Mouse (Mus musculus) MEL (cell line): ENCODE results near the gene Dock9. TPM values are rescaled to one million over a fixed set of nuclear protein-coding genes. Genes with fewer than 3 reads are reported as not detected.

Experiments used
- DNase-seq: peaks from one replicate; pipeline ENCODE4 v3.0.0; 2011; ENCODE audit warnings: low read depth, low spot score
- H3K27ac ChIP-seq: 2 replicates; pipeline ENCODE4 v1.5.1; 2012; ENCODE audit warnings: low read depth, mild to moderate bottlenecking, control low read depth, low read length, moderate library complexity; ENCODE audit not compliant: control insufficient read depth
- H3K27me3 ChIP-seq, 2 experiments: fragments of 150-350 bp in 1 of 2; sonication (generic) in 1 of 2; 2 replicates each; pipeline ENCODE4 v1.6.1; 2012; ENCODE audit warnings: low read length in 2 of 2, mild to moderate bottlenecking in 2 of 2, improper control_type of control experiment in 1 of 2, moderate library complexity in 1 of 2; ENCODE audit not compliant: insufficient read depth in 2 of 2, control insufficient read depth in 1 of 2
- H3K36me3 ChIP-seq, 2 experiments: 2 replicates each; pipeline ENCODE4 v1.6.1; 2012 to 2014; ENCODE audit warnings: low read length in 2 of 2, improper control_type of control experiment in 1 of 2, inconsistent platforms in 1 of 2, mild to moderate bottlenecking in 1 of 2; ENCODE audit not compliant: insufficient read depth in 2 of 2, control insufficient read depth in 1 of 2
- H3K4me1 ChIP-seq, 2 experiments: fragments of 150-350 bp in 1 of 2; sonication (generic) in 1 of 2; 2 replicates each; pipeline ENCODE4 v1.6.1; 2012; ENCODE audit warnings: low read length in 2 of 2, improper control_type of control experiment in 1 of 2, mild to moderate bottlenecking in 1 of 2; ENCODE audit not compliant: insufficient read depth in 2 of 2, control insufficient read depth in 1 of 2
- H3K4me3 ChIP-seq, 2 experiments: fragments of 150-350 bp in 1 of 2; sonication (generic) in 1 of 2; 2 replicates each; pipeline ENCODE4 v1.5.1; 2012; ENCODE audit warnings: low read depth in 2 of 2, low read length in 2 of 2, mild to moderate bottlenecking in 2 of 2, moderate library complexity in 2 of 2, control low read depth in 1 of 2, improper control_type of control experiment in 1 of 2; ENCODE audit not compliant: control insufficient read depth in 1 of 2, insufficient read depth in 1 of 2
- H3K79me2 ChIP-seq: 2 replicates; pipeline ENCODE4 v1.6.1; 2012; ENCODE audit warnings: mild to moderate bottlenecking, low read length, moderate library complexity; ENCODE audit not compliant: control insufficient read depth, poor library complexity, insufficient read depth
- H3K9ac ChIP-seq: 2 replicates; pipeline ENCODE4 v1.6.1; 2012; ENCODE audit warnings: low read depth, mild to moderate bottlenecking, control low read depth, low read length, moderate library complexity; ENCODE audit not compliant: control insufficient read depth, poor library complexity, severe bottlenecking
- H3K9me3 ChIP-seq: fragments of 150-350 bp; sonication (generic); replicated peaks from 2 replicates; pipeline ENCODE4 v1.6.1; 2012; ENCODE audit warnings: mild to moderate bottlenecking, low read length, improper control_type of control experiment, moderate library complexity; ENCODE audit not compliant: insufficient read depth
- EP300 ChIP-seq, 2 experiments: IDR thresholded peaks; 2 replicates each; pipeline ENCODE4 v1.6.1; 2011; ENCODE audit warnings: improper control_type of control experiment in 2 of 2, low read length in 2 of 2, low read depth in 1 of 2, mild to moderate bottlenecking in 1 of 2
- GATA1 ChIP-seq: IDR thresholded peaks from 2 replicates; pipeline ENCODE4 v1.6.1; 2011; ENCODE audit warnings: low read depth, low read length, improper control_type of control experiment
- MAX ChIP-seq: IDR thresholded peaks from 2 replicates; pipeline ENCODE4 v1.6.1; 2011; ENCODE audit warnings: low read length, improper control_type of control experiment
- MYB ChIP-seq: IDR thresholded peaks from 2 replicates; pipeline ENCODE4 v1.6.1; 2011; ENCODE audit warnings: mild to moderate bottlenecking, low read depth, low read length, improper control_type of control experiment
- MYC ChIP-seq: IDR thresholded peaks from 2 replicates; pipeline ENCODE4 v1.6.1; 2011; ENCODE audit warnings: low read depth, mild to moderate bottlenecking, low read length, improper control_type of control experiment, moderate library complexity
- NELFE ChIP-seq: IDR thresholded peaks from 2 replicates; pipeline ENCODE4 v1.6.1; 2011; ENCODE audit warnings: low read depth, low read length, improper control_type of control experiment
- POLR2AphosphoS2 ChIP-seq: IDR thresholded peaks from 2 replicates; pipeline ENCODE4 v1.6.1; 2011; ENCODE audit warnings: low read length, improper control_type of control experiment
- POLR2AphosphoS5 ChIP-seq: IDR thresholded peaks from 2 replicates; pipeline ENCODE4 v1.6.1; 2012; ENCODE audit warnings: low read depth, borderline replicate concordance, mild to moderate bottlenecking, inconsistent platforms, low read length, moderate library complexity, mixed read lengths
- RAD21 ChIP-seq: IDR thresholded peaks from 2 replicates; pipeline ENCODE4 v1.6.1; 2011; ENCODE audit warnings: mild to moderate bottlenecking, low read depth, low read length, improper control_type of control experiment
- RCOR1 ChIP-seq: IDR thresholded peaks from 2 replicates; pipeline ENCODE4 v1.6.1; 2012; ENCODE audit warnings: low read depth, mild to moderate bottlenecking, inconsistent platforms, low read length, improper control_type of control experiment
- SMC3 ChIP-seq: IDR thresholded peaks from 2 replicates; pipeline ENCODE4 v1.6.1; 2011; ENCODE audit warnings: low read depth, low read length, improper control_type of control experiment
- USF1 ChIP-seq: IDR thresholded peaks from 2 replicates; pipeline ENCODE4 v1.6.1; 2014; ENCODE audit warnings: low read depth, mild to moderate bottlenecking, inconsistent platforms, low read length, improper control_type of control experiment, moderate library complexity
- USF2 ChIP-seq, 2 experiments: IDR thresholded peaks; 2 replicates each; pipeline ENCODE4 v1.6.1; 2011 to 2012; ENCODE audit warnings: improper control_type of control experiment in 2 of 2, low read length in 2 of 2, borderline replicate concordance in 1 of 2, inconsistent platforms in 1 of 2, low read depth in 1 of 2, mild to moderate bottlenecking in 1 of 2; ENCODE audit not compliant: insufficient read depth in 1 of 2
- polyA plus RNA-seq, 2 experiments: library from polyadenylated mRNA; stranded (reverse) in 1 of 2; unstranded in 1 of 2; fragments of >175 nt in 1 of 2; fragments of >200 nt in 1 of 2; gene quantifications; 2 replicates each; pipeline versions ENCODE4 v1.2.1 to v1.2.4; 2012; ENCODE audit warnings: low replicate concordance in 2 of 2, low read depth in 1 of 2; ENCODE audit not compliant: insufficient read length in 2 of 2, insufficient read depth in 1 of 2, missing spikeins in 1 of 2
- total RNA-seq: library from RNA; depleted of rRNA; stranded (reverse); fragments of 300-350 nt; gene quantifications from 2 replicates; pipeline ENCODE4 v1.2.3, GENCODE M21; 2012

Dock9 gene
- total and polyA plus RNA-seq, 3 experiments = 6.3 to 9.4 TPM; not detected in 1

DNA sequence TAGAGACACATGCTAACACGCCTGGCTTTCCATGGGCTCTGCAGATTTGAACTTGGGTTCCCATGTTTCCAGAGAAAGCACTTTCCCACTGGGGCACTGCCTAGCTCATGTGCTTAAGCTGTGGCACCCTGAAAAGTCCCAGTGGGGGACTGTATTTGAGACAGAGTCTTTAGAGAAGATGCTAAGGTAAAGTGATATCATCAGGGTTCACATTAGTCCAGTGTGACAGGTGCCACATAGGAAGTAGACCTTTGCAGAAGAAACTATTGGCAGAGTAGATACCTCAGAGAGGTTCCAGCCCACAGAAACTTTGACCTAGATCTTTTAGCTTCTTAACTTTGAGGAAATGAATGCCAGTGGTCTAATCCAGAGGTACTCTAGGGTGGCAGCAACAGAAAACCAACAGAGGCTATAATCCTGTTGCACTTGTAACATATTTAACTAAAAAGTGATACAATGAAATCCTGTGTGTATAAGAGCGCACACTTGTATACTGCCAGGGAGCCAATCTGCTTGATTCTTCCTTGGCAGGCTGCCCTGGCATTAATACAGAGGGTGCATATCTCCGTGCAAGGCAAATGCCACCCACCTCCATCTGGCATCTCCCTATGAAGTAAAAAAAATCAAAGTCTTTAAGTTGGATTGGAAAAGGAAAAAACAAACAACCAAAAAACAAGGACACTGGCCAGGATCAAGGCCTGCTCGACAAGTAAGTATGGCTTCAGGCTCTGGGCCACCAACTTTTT is 179.8 kb downstream of the Dock9 start:
- Histone ChIP-seq H3K9ac (no peak overlapping the region), H3K4me1 (no peaks in the 10 kb centered on the region), H3K36me3 (no peaks in the 10 kb centered on the region; a peak in 1 of 4 replicates), H3K4me3 (no peak overlapping the region), H3K27me3 (no peaks in the 10 kb centered on the region), H3K27ac (no peak overlapping the region), H3K9me3 (no peaks in the 10 kb centered on the region), H3K79me2 (no peaks in the 10 kb centered on the region)
- DNase-seq = no peak
- TF ChIP-seq GATA1 (no peak), EP300 (IDR thresholded peaks at IDR 0.05; ENCODE audit: low read depth in 1 of 2, low read length in 2 of 2) (no peak), NELFE (no peak), MYB (no peak), USF2 (IDR thresholded peaks at IDR 0.05; ENCODE audit: borderline replicate concordance in 1 of 2, insufficient read depth in 1 of 2, low read depth in 1 of 2, low read length in 2 of 2) (no peak), POLR2AphosphoS5 (no peak), MYC (no peak)

DNA sequence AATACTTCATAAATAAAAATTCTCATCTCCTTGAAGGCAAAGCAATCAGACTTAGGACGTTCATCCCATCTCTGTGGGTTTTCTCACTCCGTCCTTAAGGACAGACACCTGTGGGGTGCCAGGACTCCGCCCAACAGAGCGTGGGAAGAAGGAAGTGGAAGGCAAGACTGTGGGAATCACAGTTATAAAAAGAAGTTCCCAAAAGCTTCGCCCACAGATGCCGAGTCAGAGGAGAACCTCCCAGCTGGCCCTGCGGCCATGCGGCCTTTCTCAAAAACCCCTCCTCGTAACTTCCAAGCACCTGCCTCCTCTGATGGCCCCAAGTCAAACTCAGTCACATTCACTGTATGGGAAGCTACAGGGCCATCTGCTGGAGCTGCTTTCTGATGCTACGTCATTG is 182.2 kb downstream of the Dock9 start:
- no peak for TF ChIP-seq RAD21
- TF ChIP-seq RCOR1 = no peak
- no peak for TF ChIP-seq SMC3
- TF ChIP-seq, all 39 proteins: peak for 0
- Histone ChIP-seq H3K9ac (no peak overlapping the region), H3K36me3 (no peaks in the 10 kb centered on the region; a peak in 1 of 4 replicates)

DNA sequence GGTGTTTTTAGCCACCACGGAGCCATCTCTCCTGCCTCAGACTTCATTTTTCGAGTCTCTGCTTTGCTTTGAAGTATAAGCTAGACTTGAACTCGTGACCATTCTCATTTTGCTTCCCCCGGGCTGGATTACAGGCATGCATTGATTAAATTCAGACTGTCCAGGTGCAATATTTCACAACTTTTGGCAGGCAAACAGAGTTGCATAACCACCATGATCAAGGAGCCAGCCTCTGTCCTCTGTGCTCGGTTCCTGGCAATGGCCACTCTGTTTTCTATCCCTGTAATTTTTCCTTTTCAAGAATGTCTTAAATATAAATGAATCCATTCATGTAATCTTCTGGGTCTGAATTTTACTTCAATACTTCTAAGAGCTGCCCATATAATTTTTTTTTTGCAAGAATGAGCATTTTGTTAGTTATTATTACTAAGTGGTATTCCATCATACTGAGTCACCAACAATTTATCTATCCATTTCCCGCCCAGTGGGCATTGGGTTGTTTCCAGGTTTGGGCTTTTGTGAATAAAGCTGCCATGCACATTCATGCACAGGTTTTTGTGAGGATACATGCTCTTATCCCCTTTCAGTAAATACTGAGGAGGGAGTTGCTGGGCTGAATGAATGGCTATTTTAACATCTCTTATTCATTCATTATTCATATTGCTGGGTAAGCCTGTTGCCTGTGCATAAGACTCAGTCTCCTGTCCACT is 183.0 kb downstream of the Dock9 start:
- Histone ChIP-seq H3K79me2 (no peaks in the 10 kb centered on the region), H3K9me3 (no peaks in the 10 kb centered on the region), H3K27ac (no peak overlapping the region), H3K9ac (no peak overlapping the region), H3K4me1 (no peaks in the 10 kb centered on the region), H3K4me3 (no peak overlapping the region), H3K27me3 (no peaks in the 10 kb centered on the region), H3K36me3 (no peaks in the 10 kb centered on the region)
- no peak for DNase-seq
- TF ChIP-seq EP300 (IDR thresholded peaks at IDR 0.05; ENCODE audit: low read depth in 1 of 2, low read length in 2 of 2) (no peak), NELFE (no peak), USF1 (no peak), MAX (no peak), POLR2AphosphoS2 (no peak), POLR2AphosphoS5 (no peak), GATA1 (no peak)

More for the DNA sequence above, 182.2 kb downstream of the Dock9 start:
- Histone ChIP-seq H3K27ac (no peak overlapping the region), H3K9me3 (no peaks in the 10 kb centered on the region), H3K4me3 (no peak overlapping the region), H3K4me1 (no peaks in the 10 kb centered on the region), H3K27me3 (no peaks in the 10 kb centered on the region), H3K79me2 (no peaks in the 10 kb centered on the region)
- no peak for DNase-seq
